Mouse (Mus musculus): Measurements from ENCODE around the gene Srd5a3. TPM values are rescaled to one million over a fixed set of nuclear protein-coding genes. Genes with fewer than 3 reads are reported as not detected.

Gene Srd5a3
- polyA plus RNA-seq, 1 experiment: 37.2 TPM

DNA sequence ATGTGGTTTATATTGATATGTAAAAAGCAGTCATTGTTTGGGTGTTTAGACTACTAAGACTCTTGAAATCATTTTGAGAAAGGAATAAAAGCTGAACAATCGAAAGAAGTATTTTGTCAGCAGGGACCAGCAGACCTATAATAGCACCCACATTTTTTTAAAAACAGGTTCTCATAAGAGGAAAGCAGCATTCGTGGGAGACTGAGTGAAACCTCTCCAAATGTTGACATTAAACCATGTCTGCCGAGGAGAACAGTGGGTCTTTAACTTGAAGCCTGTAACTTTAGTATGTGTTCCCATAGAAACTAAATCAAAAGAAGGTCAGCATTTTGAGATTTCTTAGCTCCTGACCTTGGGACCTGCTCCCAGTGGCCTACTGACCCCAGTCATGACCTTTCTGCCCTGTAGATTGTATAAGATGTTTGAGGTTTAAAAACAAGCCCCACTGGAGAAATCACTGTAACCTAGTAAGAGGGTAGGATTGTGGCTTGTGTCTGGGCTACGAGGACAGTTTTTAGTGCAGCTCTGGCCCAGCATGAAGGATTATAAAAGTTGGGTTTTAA is 23.8 kb downstream of the Srd5a3 start:
- Histone ChIP-seq H3K27ac (ENCODE audit: insufficient read depth, low read length) (no peak overlapping the region), H3K4me1 (ENCODE audit: control insufficient read depth, insufficient read depth, low read length) (no peaks in the 10 kb centered on the region), H3K4me3 (ENCODE audit: insufficient read depth, low read length) (no peak overlapping the region)
- TF ChIP-seq CTCF (IDR thresholded peaks at IDR 0.05; ENCODE audit: borderline replicate concordance, insufficient read depth, low read length) (no peak), POLR2A (IDR thresholded peaks at IDR 0.05; ENCODE audit: low read depth, low read length) (no peak)

DNA sequence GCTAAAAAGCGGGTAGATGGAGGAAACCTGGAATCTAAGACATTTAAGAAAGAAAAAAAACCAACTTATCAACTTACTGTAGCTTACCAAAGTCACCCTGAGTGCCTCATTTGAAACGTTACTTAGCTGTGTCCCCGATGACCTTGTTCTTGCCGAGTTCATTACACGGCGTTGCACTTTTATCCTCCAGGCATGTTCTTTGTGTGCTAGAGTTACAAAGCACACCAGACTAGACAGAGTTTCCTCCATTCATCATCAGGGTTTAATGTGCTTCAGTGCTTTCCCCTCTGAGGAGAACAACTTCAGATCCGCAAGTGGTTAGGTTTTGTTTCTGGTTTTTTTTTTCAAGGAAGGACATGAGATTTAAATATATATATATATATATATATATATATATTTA is 24.8 kb downstream of the Srd5a3 start:
- TF ChIP-seq POLR2A (IDR thresholded peaks at IDR 0.05; ENCODE audit: low read depth, low read length) (no peak), CTCF (IDR thresholded peaks at IDR 0.05; ENCODE audit: borderline replicate concordance, insufficient read depth, low read length) (no peak)
- Histone ChIP-seq H3K4me3 (ENCODE audit: insufficient read depth, low read length) (no peak overlapping the region), H3K4me1 (ENCODE audit: control insufficient read depth, insufficient read depth, low read length) (no peaks in the 10 kb centered on the region), H3K27ac (ENCODE audit: insufficient read depth, low read length) (no peak overlapping the region)

DNA sequence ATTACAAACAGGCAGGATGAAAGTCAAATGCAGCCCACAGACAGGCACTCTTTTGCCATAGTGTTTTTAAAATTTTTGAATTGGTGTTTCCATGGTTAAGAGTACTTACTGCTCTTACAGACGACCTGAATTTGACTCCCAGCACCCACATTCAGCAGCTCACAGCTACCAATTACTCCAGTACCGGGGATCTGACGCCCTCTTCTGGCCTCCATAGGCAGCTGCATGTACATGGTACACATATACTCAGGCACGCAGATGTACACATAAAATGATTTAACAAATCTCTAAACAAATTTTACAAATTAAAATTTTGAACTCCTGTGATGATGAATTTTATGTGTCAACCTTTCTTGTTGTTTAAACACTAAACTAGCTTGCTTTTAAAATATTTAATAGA is 30.5 kb downstream of the Srd5a3 start:
- TF ChIP-seq POLR2A (IDR thresholded peaks at IDR 0.05; ENCODE audit: low read depth, low read length) (no peak), CTCF (IDR thresholded peaks at IDR 0.05; ENCODE audit: borderline replicate concordance, insufficient read depth, low read length) (no peak)
- Histone ChIP-seq H3K27ac (ENCODE audit: insufficient read depth, low read length) (no peak overlapping the region), H3K4me3 (ENCODE audit: insufficient read depth, low read length) (no peak overlapping the region), H3K4me1 (ENCODE audit: control insufficient read depth, insufficient read depth, low read length) (no peaks in the 10 kb centered on the region)

DNA sequence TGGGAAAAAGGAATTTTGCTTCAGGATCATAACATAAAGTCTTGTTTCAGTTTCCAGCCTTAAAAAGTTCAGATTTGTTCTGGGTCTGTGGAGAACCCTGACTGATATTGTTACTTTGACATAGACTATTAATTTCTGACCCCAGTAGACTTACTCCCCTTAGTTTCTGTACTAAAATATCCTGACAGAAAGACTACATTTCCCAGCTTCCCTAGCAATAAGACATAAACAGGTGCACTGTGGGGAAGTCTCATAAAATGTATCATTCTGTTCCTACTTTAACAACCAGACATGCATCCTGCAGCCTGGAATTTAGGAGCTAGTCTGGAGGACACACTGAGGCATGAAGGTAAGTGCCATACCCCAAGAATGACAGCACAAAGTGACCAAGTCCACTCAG is 31.0 kb downstream of the Srd5a3 start:
- Histone ChIP-seq H3K27ac (ENCODE audit: insufficient read depth, low read length) (no peak overlapping the region), H3K4me3 (ENCODE audit: insufficient read depth, low read length) (no peak overlapping the region), H3K4me1 (ENCODE audit: control insufficient read depth, insufficient read depth, low read length) (no peaks in the 10 kb centered on the region)
- TF ChIP-seq CTCF (IDR thresholded peaks at IDR 0.05; ENCODE audit: borderline replicate concordance, insufficient read depth, low read length) (no peak), POLR2A (IDR thresholded peaks at IDR 0.05; ENCODE audit: low read depth, low read length) (no peak)

DNA sequence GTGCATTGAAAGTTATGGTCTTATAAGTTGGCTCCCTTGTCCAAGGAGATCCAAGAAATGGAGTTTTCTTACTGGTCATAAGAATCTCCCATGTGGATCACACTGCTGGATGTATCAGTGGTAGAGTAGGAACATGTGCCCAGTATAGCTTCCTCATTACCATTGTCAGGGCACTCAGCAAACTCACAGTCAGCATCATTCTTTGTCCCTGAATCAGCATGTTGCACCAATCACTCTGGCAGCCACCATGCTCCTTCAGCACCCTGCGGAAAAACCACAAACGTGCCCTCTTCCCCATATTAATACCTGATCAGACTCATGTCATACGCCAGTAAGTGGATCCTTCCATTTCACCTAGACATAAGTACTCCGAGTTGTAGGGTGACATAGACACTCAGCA is 35.0 kb downstream of the Srd5a3 start:
- Histone ChIP-seq H3K4me3 (ENCODE audit: insufficient read depth, low read length) (no peak overlapping the region), H3K27ac (ENCODE audit: insufficient read depth, low read length) (no peak overlapping the region), H3K4me1 (ENCODE audit: control insufficient read depth, insufficient read depth, low read length) (peaks cover 2% of the 10 kb centered on the region; the same call in 1 of the 2 replicates)
- TF ChIP-seq POLR2A (IDR thresholded peaks at IDR 0.05; ENCODE audit: low read depth, low read length) (no peak), CTCF (IDR thresholded peaks at IDR 0.05; ENCODE audit: borderline replicate concordance, insufficient read depth, low read length) (no peak)

DNA sequence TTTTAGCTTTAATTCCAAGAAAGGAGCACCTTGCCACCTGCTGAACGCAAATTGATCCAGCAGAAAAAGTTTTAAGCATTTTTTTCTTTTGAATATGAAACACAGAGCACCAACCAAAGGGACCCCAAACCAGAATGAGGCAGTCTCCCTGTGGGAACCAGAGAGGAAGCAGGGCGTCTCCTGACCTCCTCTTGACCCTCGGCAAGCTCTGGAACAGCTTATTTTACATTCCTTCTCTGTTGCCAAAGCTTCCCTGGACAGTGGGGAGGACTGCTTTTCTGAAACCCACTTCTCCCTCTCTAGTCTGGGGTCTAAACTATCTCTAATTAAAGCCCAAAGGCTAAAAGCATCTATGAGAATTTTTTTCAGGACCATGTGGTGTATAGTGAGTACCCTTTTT is 36.3 kb downstream of the Srd5a3 start:
- Histone ChIP-seq H3K4me1 (ENCODE audit: control insufficient read depth, insufficient read depth, low read length) (peaks cover 2% of the 10 kb centered on the region; the same call in 1 of the 2 replicates), H3K4me3 (ENCODE audit: insufficient read depth, low read length) (no peak overlapping the region), H3K27ac (ENCODE audit: insufficient read depth, low read length) (no peak overlapping the region)
- TF ChIP-seq CTCF (IDR thresholded peaks at IDR 0.05; ENCODE audit: borderline replicate concordance, insufficient read depth, low read length) (no peak), POLR2A (IDR thresholded peaks at IDR 0.05; ENCODE audit: low read depth, low read length) (no peak)

DNA sequence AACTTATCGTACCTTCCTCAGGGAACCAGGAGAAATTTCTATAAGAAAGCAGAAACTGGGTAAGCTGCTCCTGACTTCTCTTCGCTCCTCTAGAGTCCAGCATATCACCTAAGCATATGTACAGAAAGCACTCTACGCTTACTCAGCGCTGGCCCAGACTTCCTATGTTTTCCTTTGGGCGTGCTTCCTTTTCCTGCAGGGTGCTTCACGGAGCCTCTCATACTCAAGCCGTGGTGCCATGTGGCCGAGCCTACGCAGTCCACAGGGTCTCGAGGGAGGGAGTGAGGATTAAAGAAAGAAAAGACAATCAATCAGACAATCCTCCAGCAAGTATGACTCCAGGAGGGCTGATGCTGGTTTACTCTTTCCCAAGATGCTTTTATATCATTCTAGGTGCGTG is 36.8 kb downstream of the Srd5a3 start:
- Histone ChIP-seq H3K4me3 (ENCODE audit: insufficient read depth, low read length) (no peak overlapping the region), H3K27ac (ENCODE audit: insufficient read depth, low read length) (no peak overlapping the region), H3K4me1 (ENCODE audit: control insufficient read depth, insufficient read depth, low read length) (peaks cover 2% of the 10 kb centered on the region; the same call in 1 of the 2 replicates)
- TF ChIP-seq POLR2A (IDR thresholded peaks at IDR 0.05; ENCODE audit: low read depth, low read length): no peak
- no peak for TF ChIP-seq CTCF (IDR thresholded peaks at IDR 0.05; ENCODE audit: borderline replicate concordance, insufficient read depth, low read length)

DNA sequence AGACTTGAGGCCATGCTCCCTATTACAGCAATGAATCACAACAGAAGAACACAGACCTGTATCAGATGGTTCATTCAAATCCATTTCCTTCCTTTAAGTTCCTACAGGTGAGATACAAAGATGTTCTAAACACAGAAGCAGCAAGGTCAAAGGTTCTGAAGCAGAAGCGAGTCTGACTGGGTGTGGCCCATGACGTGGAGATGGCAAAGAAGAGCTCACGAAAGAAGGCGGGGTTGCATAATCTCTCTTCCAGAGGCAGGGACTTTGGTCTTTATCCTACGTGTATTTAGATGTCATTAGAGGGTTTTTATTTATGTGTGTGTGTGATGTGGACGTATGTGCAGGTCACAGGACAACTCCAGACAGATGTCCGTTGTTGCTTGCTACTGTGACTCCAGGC is 37.6 kb downstream of the Srd5a3 start:
- Histone ChIP-seq H3K4me1 (ENCODE audit: control insufficient read depth, insufficient read depth, low read length) (peaks cover 2% of the 10 kb centered on the region; the same call in 1 of the 2 replicates), H3K4me3 (ENCODE audit: insufficient read depth, low read length) (no peak overlapping the region), H3K27ac (ENCODE audit: insufficient read depth, low read length) (no peak overlapping the region)
- TF ChIP-seq CTCF (IDR thresholded peaks at IDR 0.05; ENCODE audit: borderline replicate concordance, insufficient read depth, low read length): no peak
- no peak for TF ChIP-seq POLR2A (IDR thresholded peaks at IDR 0.05; ENCODE audit: low read depth, low read length)

DNA sequence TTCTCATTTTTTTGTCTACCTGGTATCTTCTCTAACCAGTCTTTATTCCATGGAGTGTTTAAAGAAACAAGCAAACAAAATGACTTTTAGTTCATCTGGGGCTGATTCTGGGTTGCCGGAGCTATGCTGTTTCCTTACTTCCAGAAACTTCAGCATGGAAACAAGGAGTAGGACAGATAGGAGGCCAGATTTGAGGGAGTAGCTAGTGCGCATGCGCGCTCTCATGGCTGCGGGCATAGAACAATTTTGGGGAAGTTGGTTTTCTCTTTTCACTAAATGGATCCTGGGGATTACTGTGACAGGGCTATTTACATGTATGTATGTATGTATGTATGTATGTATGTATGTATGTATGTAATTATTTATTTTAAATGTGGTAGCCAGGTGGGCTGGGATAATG is 39.1 kb downstream of the Srd5a3 start:
- no peak overlapping the region for H3K27ac ChIP-seq (ENCODE audit: insufficient read depth, low read length)
- H3K4me1 ChIP-seq (ENCODE audit: control insufficient read depth, insufficient read depth, low read length): peaks cover 4% of the 10 kb centered on the region
- no peak for TF ChIP-seq CTCF (IDR thresholded peaks at IDR 0.05; ENCODE audit: borderline replicate concordance, insufficient read depth, low read length)
- TF ChIP-seq POLR2A (IDR thresholded peaks at IDR 0.05; ENCODE audit: low read depth, low read length): no peak
- no peak overlapping the region for H3K4me3 ChIP-seq (ENCODE audit: insufficient read depth, low read length)

DNA sequence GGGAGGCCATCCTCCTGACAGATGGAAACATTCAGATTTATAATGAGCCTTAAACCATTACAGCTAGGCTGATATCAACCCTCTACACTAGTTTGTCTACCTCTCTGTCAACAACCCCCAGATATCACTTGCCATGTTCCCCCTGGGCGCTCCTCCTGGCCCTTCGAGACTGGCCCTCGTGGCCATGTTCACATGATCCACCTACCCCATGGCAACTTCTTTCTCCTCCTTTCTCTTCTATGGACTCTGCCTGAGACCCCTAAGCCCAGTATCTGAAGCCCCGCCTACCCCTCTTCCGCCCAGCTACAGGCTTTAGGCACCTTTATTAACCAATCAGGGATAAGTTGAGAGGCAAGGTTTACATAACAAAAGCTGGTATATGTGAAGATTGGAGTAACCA is 39.7 kb downstream of the Srd5a3 start:
- no peak overlapping the region for H3K4me3 ChIP-seq (ENCODE audit: insufficient read depth, low read length)
- peaks cover 4% of the 10 kb centered on the region for H3K4me1 ChIP-seq (ENCODE audit: control insufficient read depth, insufficient read depth, low read length)
- TF ChIP-seq CTCF (IDR thresholded peaks at IDR 0.05; ENCODE audit: borderline replicate concordance, insufficient read depth, low read length) (no peak), POLR2A (IDR thresholded peaks at IDR 0.05; ENCODE audit: low read depth, low read length) (no peak)
- no peak overlapping the region for H3K27ac ChIP-seq (ENCODE audit: insufficient read depth, low read length)

DNA sequence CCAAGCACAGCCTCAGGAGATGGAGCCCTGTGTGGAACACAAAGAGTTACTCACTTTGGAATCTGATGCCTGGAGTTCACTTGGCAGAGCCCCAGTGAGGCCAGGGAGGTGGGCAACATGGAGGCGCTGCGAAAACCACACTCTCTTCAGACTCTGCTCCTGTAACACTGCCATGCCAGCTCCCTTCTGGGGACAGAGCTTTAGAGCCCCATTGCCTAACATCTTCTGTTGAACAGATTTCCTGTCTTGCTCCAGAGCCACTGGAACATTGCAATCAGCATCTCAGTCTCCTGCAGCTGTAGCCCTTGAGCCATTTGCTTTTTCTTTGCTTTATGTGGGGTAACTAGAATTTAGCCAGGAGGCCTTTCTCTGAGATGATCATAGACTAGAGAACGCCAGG is 42.3 kb downstream of the Srd5a3 start:
- H3K4me3 ChIP-seq (ENCODE audit: insufficient read depth, low read length): no peak overlapping the region
- H3K4me1 ChIP-seq (ENCODE audit: control insufficient read depth, insufficient read depth, low read length): peaks cover 2% of the 10 kb centered on the region
- no peak for TF ChIP-seq POLR2A (IDR thresholded peaks at IDR 0.05; ENCODE audit: low read depth, low read length)
- no peak for TF ChIP-seq CTCF (IDR thresholded peaks at IDR 0.05; ENCODE audit: borderline replicate concordance, insufficient read depth, low read length)
- H3K27ac ChIP-seq (ENCODE audit: insufficient read depth, low read length): no peak overlapping the region

Data from embryonic fibroblast, embryonic 13.5 days (primary cell).